In genomic region chr8:54976663-54977062, GRCm38 (mm10) we compare ENCODE assay signal across 21 mouse cellular contexts. TPM values are rescaled to one million over a fixed set of nuclear protein-coding genes. Genes with fewer than 3 reads are reported as not detected.
"Had no signal": no experiment of that assay in that cellular context is flagged by ENCODE, and none has a peak within 500 bp of the region (broad histone marks: within the 10 kb centered on the region; RNA-seq: fewer than 3 reads in every experiment).

No protein-coding gene starts in this region.

- H3K27me3 ChIP-seq: kidney, embryonic 15.5 days; limb, embryonic 12.5 days; limb, embryonic 15.5 days; midbrain, embryonic 12.5 days; midbrain, embryonic 15.5 days; neural tube, embryonic 12.5 days; neural tube, embryonic 15.5 days had no signal

- H3K4me2 ChIP-seq: kidney, embryonic 15.5 days; limb, embryonic 12.5 days; limb, embryonic 15.5 days; liver, embryonic 11.5 days; lung, embryonic 14.5 days; midbrain, embryonic 12.5 days; midbrain, embryonic 15.5 days; neural tube, embryonic 12.5 days; neural tube, embryonic 15.5 days had no signal

- ATAC-seq: liver, postnatal 0 days; lung, postnatal 0 days; midbrain, embryonic 15.5 days had no signal

- H3K9ac ChIP-seq: kidney, embryonic 15.5 days; limb, embryonic 12.5 days; limb, embryonic 15.5 days; liver, embryonic 14.5 days; liver, postnatal 0 days; lung, embryonic 14.5 days; midbrain, embryonic 12.5 days; midbrain, embryonic 15.5 days; neural tube, embryonic 12.5 days; neural tube, embryonic 15.5 days had no signal

- DNase-seq: kidney, adult 8-10 months; kidney, postnatal 10 days; kidney, postnatal 36 days; layer of hippocampus, adult 9-11 months; liver, postnatal 0 days; lung, embryonic 14.5 days; thymus, adult 18-20 months; thymus, postnatal 36 days had no signal

- H3K9me3 ChIP-seq: kidney, embryonic 15.5 days; limb, embryonic 12.5 days; limb, embryonic 15.5 days; midbrain, embryonic 12.5 days; midbrain, embryonic 15.5 days; neural tube, embryonic 12.5 days; neural tube, embryonic 15.5 days had no signal

- H3K4me3 ChIP-seq: kidney, embryonic 15.5 days; left cerebral cortex, adult 2 months; limb, embryonic 12.5 days; limb, embryonic 15.5 days; midbrain, embryonic 12.5 days; midbrain, embryonic 15.5 days; neural tube, embryonic 12.5 days; neural tube, embryonic 15.5 days had no signal

- H3K36me3 ChIP-seq: kidney, embryonic 15.5 days; limb, embryonic 12.5 days; limb, embryonic 15.5 days; midbrain, embryonic 12.5 days; midbrain, embryonic 15.5 days; neural tube, embryonic 12.5 days; neural tube, embryonic 15.5 days had no signal

- H3K4me1 ChIP-seq: kidney, embryonic 15.5 days; limb, embryonic 12.5 days; limb, embryonic 15.5 days; neural tube, embryonic 12.5 days had no signal

- H3K27ac ChIP-seq: kidney, embryonic 15.5 days; left cerebral cortex, adult 2 months; limb, embryonic 12.5 days; limb, embryonic 15.5 days; liver, embryonic 14.5 days; macrophage; midbrain, embryonic 15.5 days; neural tube, embryonic 12.5 days; neural tube, embryonic 15.5 days had no signal

RNA-seq across cellular contexts. Expression of gene Gpm6a, which starts 22.0 kb away (rescaled TPM):
- total RNA-seq: megakaryocyte, adult 5-6 weeks had no signal
- polyA plus RNA-seq: macrophage had no signal
